Mouse (Mus musculus) left cerebral cortex, adult 2 months (tissue): ENCODE results near the gene Dusp12. TPM values are rescaled to one million over a fixed set of nuclear protein-coding genes. Genes with fewer than 3 reads are reported as not detected.

Source experiments
- DNase-seq, 2 experiments: peaks; one replicate each; pipeline ENCODE4 v3.0.0; 2021 to 2022; ENCODE audit warnings: low spot score in 2 of 2, mixed read lengths in 1 of 2; ENCODE audit errors: extremely low spot score in 1 of 2
- H3K27ac ChIP-seq: fragments of 200-600 bp; 2 replicates; pipeline ENCODE4 v1.8.1; 2022
- H3K4me3 ChIP-seq: fragments of 200-600 bp; 2 replicates; pipeline ENCODE4 v1.8.1; 2022
- CTCF ChIP-seq: fragments of 200-600 bp; IDR thresholded peaks from 2 replicates; pipeline ENCODE4 v1.8.1; 2022; ENCODE audit warnings: antibody characterized with exemption, mild to moderate bottlenecking, moderate library complexity
- intact Hi-C: fragments of 180-260 bp; cut with DNase I; formaldehyde crosslinking; loops from one replicate; pipeline ENCODE4 v1.15.1; 2025
- total RNA-seq, 2 experiments: library from RNA; stranded (reverse); gene quantifications; 2 replicates each; pipeline ENCODE4 v1.2.3; 2021

The Dusp12 gene
- total RNA-seq, 2 experiments from 2014 or later, result 14.3 to 15.5 TPM

GRCm38 (mm10) chr1:170855056-170855760 is 30.1 kb downstream of the Dusp12 start:
- peak overlapping the region; percentile 75 for H3K27ac ChIP-seq
- peak overlapping the region; percentile 12; the same call in 1 of the 2 replicates for H3K4me3 ChIP-seq

GRCm38 (mm10) chr1:170853604-170854003 is 31.7 kb downstream of the Dusp12 start:
- DNase-seq, result no peak
- no peak for TF ChIP-seq CTCF
- intact Hi-C loops, result no loop called here
- no peak overlapping the region for H3K4me3 ChIP-seq
- H3K27ac ChIP-seq, result peak overlapping the region; percentile 56; the same call in 1 of the 2 replicates

More at GRCm38 (mm10) chr1:170855056-170855760, 30.1 kb downstream of the Dusp12 start:
- intact Hi-C loops, result no loop called here
- no peak for TF ChIP-seq CTCF
- no peak for DNase-seq

DNA sequence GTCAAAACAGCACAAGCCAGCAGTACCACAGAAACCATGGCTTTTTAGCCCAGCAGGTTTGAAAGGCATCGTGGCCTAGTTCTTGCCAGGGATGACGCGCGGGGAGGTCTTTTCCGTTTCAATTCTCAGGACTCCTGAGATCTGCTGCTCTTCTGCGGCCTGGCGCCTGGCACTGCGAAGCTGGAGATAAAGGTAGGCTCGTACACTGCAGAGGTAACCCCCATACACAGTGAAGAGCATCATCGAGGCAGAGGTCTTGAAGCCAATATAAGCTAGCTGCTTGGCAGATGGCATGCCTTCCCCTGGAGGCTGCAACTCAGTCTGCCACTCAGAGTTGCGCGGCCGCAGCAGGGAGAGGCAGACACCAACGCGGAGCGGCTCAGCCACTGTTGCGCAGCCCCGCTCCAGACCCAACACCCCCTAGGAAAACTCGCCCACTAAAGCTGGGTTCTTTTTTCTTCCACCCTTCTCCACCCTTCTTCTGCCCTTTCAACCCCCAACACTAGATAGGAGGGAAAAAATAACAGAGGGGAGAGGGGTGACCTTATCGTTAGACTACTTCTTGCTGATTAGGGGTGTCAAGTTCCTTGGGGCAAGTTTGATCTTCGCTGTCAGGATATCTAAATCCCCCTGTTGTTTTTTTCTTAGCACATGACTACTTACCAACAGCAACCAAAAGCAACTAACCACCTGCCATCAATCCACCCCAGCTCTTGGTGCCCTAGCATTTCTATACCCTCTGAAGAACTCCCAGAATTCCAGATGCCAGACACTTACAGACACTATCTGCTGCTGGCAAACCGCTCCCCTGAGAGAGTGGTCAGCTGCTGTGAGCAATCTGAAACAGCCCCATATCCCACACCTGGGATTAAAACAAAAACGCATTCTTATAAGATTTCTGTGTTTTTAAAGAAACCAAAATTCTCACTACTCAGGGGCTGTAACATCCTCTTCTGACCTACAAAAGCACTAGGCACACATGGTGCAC is 34.4 kb downstream of the Dusp12 start:
- Histone ChIP-seq H3K4me3 (no peak overlapping the region), H3K27ac (no peak overlapping the region; the same call in 1 of the 2 replicates)
- no peak for DNase-seq
- TF ChIP-seq CTCF, result no peak
- intact Hi-C loops, result no loop called here

DNA sequence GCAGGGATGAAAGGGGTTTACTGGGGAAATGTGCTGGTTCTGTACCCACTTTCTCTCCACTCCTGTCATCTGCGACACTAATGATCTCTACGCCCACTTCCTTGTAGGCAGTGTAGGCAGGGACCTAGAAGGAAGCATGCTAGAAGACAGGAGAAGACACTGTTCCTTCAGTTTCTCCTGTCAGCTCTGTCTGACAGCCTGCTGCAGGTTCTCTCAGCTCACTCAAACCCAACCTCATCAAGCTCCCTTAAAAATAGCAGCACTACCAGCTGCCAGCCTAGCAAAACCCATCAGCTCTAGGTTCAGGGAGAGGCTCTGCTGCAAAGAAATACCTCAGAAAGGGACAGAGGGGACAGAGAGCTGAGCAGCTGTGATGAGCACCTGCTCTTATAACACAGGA is 35.3 kb downstream of the Dusp12 start:
- intact Hi-C loops, result no loop called here
- Histone ChIP-seq H3K27ac (0 out of 2 replicates have a peak overlapping the region, but pooled peaks have one; percentile 17), H3K4me3 (no peak overlapping the region)
- no peak for DNase-seq
- no peak for TF ChIP-seq CTCF

DNA sequence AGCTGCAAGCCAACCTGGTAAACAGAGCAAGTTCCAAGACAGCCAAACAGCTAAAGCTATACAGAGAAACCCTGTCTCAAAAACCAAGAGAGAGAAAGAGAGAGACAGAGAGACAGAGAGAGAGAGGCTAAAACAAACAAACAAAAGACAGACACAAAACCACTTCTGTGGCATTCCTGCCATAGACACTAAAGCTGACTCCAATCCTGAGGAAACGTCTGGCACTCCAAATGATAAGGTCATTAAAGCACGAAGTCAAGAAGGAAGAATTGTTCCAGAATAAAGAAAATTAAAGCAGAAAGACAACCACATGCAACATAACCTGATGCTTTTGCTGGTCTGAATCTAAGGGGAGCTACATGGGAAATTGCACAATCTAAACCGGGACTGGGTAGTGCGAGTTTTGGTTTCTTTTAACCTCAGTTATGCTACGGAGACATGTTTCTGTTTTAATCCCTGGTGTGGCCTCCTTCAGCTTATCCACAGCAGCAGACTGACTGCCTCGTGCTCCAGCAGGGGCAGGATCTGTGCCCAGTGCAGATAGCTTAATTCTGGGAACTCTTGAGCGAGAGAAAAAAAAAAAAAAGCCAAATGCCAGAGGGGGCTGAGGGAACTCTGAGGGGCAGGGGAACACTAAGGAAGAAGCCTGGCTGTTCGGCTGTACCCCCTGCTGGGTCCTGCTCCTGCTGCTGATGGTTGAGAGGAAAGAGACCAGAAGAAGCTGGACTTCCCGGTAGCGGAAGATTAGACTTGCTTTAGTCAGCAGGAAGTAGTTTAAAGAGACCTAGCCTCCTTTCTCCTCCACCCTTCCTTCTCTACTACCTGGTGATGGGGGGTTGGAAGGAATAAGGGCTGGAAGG is 39.7 kb downstream of the Dusp12 start:
- Histone ChIP-seq H3K4me3 (no peak overlapping the region), H3K27ac (0 out of 2 replicates have a peak overlapping the region, but pooled peaks have one; percentile 17)
- intact Hi-C loops, result no loop called here
- DNase-seq, result no peak
- no peak for TF ChIP-seq CTCF

DNA sequence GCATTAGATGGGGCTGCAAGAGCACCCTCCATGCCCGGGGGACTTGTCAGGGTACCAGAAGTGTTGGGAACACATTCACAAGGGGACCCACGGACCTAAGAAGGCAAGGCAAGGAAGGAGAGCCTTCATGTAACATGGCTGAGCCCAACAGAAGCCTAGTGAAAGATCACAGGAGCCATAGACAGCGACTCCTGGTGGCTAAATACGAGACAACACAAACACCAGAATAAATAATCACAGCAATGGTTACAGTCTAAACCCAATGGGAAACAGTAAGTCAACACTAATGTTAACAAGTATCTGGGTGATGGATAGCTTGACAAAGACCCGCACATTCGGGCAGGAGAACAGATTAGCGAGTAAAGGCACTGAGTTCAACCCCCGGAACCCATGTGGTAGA is 41.0 kb downstream of the Dusp12 start:
- peak; percentile 34 for TF ChIP-seq CTCF
- intact Hi-C loops, result loop anchor here (5.0 kb wide), 1 partner anchor 552 kb away; no protein-coding TSS in a partner anchor
- no peak for DNase-seq
- Histone ChIP-seq H3K27ac (no peak overlapping the region), H3K4me3 (no peak overlapping the region)

- DNase-seq, result no peak
- no peak overlapping the region for H3K27ac ChIP-seq
- peak; percentile 64 for TF ChIP-seq CTCF
- H3K4me3 ChIP-seq, result no peak overlapping the region
- intact Hi-C loops, result loop anchor here (1.0 to 5.0 kb wide), 2 partner anchors 207 to 547 kb away; no protein-coding TSS in a partner anchor
These were observed 45.7 kb downstream of the Dusp12 start for GRCm38 (mm10) chr1:170839685-170840084.

DNA sequence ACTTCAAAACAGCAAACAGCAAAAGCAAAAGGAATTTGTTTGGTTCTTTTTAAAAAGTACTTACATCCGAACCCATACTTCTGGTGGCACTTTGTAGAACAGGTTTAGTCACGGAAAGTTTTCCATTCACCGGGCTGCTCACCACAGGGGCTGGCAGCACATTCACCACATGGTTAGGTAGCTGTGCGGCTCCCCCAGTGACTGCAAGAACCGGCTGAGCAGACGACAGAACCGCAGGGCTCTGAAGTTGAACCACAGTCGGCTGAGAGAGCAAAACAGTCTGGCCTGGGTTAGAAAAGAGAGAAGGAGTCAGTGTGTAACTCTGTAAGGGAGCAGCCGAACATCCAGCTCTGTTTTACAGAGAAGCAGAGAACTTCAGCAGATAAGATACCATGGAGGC is 50.6 kb downstream of the Dusp12 start:
- no peak overlapping the region for H3K4me3 ChIP-seq
- DNase-seq, result no peak
- H3K27ac ChIP-seq, result no peak overlapping the region
- intact Hi-C loops, result no loop called here
- TF ChIP-seq CTCF, result no peak

DNA sequence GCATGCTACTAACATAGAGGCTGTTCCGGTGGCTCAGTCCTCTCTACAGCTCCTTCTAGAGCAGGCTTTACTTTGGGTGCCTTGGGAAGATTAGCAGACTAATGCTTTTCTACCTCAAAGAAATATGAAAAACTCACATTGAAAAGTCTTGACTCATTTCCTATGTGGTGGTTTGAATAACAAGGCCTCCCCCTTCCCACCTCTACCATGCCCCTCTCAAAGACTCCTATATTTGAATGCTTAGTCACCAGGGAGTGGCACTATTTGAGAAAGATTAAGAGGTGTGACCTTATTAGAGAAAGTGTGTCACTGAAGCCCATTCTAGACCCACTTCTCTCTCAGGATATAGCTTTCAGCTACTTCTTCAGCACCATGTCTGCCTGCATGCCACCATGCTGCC is 55.6 kb downstream of the Dusp12 start:
- no peak for DNase-seq
- Histone ChIP-seq H3K4me3 (no peak overlapping the region), H3K27ac (no peak overlapping the region)
- intact Hi-C loops, result no loop called here
- no peak for TF ChIP-seq CTCF

DNA sequence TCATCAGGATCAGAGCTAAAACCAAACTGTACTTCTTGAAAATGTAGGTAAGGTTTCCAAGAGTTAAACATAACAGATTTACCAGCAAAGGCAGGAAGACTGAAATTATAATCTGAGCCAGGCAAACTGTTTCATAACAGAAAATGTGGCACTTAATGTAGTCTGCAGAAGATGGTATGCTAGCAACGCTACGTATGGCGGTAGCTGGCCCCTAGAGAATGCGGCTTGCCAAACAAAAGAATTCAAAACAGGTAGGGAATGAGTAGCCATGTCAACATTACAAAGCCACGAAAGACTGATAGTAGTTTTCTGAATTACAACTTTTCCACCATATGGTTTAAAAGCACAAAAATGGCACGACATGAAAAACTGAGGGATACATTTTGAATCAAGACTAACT is 56.0 kb downstream of the Dusp12 start:
- no peak for TF ChIP-seq CTCF
- intact Hi-C loops, result no loop called here

More for the DNA sequence above, 56.0 kb downstream of the Dusp12 start:
- no peak overlapping the region for H3K27ac ChIP-seq
- H3K4me3 ChIP-seq, result no peak overlapping the region
- no peak for DNase-seq

Other genes with a start within 250 kb of the Dusp12 start
- gene Olfml2b, start 241.0 kb downstream of the Dusp12 start, total RNA-seq, result 1 to 10 TPM; 2.9 to 3.2 TPM
- 10 to 100 TPM; 52.7 to 59.5 TPM for gene Atf6, start 17.8 kb downstream of the Dusp12 start, total RNA-seq
- under 1 TPM; 0.45 to 0.58 TPM for gene Gm26620, start 475 bp downstream of the Dusp12 start, total RNA-seq
- under 1 TPM; 0.97 to 0.98 TPM for gene Fcrlb, start 27.4 kb upstream of the Dusp12 start, total RNA-seq
- gene Fcrla, start 42.0 kb upstream of the Dusp12 start, total RNA-seq, result not detected
- 1 to 10 TPM; 4.7 to 5.0 TPM for gene Fcgr2b, start 91.0 kb upstream of the Dusp12 start, total RNA-seq
- under 1 TPM in 1 of 2 experiments, not detected in 1; 0.36 TPM for gene Fcgr4, start 133.4 kb upstream of the Dusp12 start, total RNA-seq
- gene Fcgr3, start 179.4 kb upstream of the Dusp12 start, total RNA-seq, result 10 to 100 TPM; 11.6 to 14.3 TPM
- gene Cfap126, start 228.4 kb upstream of the Dusp12 start, total RNA-seq, result 1 to 10 TPM in 1 of 2 experiments, not detected in 1; 1.5 TPM